Mouse (Mus musculus) ovary, postnatal 36 days (tissue): ENCODE measurements at regions not wholly inside any gene's neighbourhood (a gene's known extent, or its start where the extent isn't known, plus 50 kb on each side); places are given as distances from the start of the nearest gene placed in this dataset.

Source experiments
- DNase-seq: peaks from one replicate; pipeline ENCODE4 v3.0.0; 2022; ENCODE audit warnings: low spot score, mixed read lengths

DNA sequence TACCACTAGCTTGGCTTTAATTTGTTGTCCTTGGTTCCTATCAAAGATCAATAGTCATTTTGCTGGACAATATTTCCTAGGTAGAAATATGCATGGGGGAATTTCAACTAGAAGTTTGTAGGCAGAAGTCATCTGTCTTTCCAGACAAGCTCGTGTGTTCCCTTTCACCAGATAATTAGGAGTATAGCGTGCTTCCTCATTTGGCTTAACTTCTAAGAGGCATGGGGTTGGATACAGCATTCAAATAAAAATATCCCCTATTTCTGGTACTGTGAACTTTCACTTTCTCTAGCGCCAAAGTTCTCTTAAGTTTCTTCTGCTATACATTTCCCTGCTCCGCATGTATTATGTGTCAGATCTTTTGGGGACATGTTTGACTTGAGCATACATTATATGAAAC lies 200.7 kb upstream of the Prdm1 start:
- DNase-seq = no peak

DNA sequence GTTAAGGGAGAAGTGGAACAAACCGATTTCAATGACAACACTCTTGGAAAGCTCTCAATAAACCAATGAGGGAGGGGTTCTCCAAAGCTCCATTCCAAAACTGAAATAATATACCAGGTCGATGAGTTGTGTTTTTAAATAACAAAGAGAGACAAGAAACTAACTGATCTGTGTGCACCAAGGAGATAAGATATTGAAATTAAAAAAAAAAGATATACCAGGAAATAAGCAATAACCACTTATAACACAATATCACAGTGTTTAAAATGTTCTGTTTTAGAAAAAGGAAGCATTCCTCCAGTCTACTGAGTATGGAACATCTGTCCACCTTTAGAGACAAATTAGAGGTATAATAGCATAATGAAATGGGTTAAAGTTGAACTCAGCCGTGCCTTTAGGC lies 196.3 kb upstream of the Prdm1 start:
- DNase-seq = no peak

DNA sequence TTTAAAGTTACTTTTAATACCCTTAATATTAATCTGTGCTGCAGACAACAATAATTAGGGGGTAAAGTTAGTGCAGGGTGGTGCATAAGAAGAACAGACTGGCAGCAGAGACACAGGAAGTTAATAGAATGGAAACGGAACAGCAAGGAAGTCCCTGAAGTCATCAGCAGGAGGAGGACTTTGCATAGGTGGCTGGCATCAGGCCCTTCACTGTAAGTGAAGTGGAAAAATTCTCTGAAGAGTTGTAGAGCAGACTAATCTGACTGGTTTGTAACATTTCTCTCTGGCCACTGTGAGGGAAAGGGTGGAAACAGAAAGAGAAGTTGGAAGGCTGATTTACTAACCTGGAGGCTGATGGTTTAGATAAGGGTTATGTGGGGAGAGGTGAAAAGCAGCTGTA lies 195.5 kb upstream of the Prdm1 start:
- DNase-seq = no peak

DNA sequence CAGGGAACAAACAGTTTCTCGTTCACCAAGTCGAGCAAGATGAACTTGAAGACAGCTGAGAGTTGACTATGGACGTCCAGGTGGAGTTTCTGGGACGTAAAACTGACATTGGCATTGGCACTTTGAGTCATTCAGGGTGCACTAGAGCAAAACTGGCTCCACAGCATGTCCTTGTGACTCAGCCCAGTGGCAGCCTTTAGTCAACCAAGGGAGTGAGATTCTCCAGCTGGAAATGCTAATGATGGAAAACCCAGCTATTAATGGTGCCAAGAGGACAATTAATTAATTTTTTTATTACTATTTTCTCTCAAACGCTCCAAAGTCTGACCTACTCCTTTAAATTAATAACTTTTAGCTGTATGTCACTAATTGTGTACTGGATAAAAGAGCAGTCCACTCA lies 195.0 kb upstream of the Prdm1 start:
- no peak for DNase-seq

DNA sequence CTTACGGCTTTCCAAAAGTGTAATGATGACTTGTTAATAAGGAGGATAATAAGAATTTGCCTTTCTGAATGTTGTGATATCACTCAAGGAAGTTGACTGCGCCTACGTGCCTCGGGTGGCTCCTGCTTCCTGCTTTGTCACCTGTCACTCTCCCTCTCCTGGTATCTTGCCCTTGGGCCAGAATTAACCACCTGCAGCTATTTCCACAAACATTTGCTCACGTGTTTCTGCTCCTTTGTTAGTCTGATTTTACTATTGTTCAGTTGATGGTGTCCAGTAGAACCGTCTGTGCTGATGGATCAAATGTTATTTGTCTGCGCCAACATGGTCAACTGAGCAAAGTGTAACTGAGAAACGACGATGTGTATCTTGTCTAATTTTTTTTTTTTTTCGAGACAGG lies 193.4 kb upstream of the Prdm1 start:
- DNase-seq = no peak

DNA sequence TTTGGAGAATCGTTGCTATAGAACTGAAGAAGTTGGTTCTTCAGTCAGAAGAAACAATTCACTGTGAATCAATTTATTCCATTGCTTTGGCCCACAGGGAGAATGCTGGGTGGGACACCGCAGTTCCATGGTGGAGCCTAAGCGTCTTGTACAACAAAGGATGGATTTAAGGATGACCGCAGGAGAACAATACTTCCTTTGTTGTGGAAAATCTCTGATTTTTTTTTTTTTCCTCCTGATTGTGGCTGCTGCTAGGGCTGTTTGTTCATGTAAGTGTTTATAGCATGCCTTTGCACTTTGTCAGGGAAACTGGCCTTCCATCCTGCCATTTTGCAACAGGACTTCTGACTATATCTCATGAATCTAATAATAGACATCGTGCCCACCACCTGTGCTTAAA lies 188.3 kb upstream of the Prdm1 start:
- no peak for DNase-seq

DNA sequence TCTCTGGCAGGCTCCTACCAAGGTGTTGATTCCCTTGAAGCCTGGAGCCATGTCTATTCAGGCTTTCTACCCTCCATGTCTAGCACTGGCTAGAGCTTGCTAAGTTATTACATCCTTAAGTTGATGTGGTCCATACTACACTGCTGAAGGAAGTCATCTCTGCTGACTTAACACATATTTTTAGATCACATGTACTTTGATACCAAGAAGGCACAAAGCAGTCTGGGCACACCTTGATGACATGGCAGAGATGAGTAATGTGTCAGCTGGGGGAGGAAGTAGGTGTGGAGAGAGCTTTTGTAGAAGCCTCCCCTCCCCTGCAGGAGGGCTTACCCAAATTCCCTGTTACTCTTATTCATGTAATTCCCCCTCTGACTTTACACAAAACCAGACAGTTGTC lies 187.6 kb upstream of the Prdm1 start:
- DNase-seq = no peak

DNA sequence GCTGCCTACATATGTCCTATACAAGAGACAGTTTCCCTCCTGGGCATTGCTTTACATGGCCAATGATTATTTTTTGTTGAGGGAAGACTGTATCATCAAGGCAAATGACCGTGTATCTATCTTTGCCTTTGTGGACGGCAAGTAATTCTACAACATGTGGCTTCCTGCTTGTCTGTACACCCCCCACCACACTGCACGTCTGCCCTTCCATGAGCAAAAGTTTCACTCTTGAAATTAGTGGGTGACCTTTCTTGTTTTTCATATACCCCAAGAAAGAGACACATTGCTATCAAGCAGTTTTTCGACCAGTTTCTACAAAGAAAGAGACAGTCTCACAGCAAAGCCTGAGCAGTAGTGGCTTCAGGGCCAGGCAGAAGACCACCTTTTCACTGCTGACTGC lies 180.5 kb upstream of the Prdm1 start:
- DNase-seq = no peak

DNA sequence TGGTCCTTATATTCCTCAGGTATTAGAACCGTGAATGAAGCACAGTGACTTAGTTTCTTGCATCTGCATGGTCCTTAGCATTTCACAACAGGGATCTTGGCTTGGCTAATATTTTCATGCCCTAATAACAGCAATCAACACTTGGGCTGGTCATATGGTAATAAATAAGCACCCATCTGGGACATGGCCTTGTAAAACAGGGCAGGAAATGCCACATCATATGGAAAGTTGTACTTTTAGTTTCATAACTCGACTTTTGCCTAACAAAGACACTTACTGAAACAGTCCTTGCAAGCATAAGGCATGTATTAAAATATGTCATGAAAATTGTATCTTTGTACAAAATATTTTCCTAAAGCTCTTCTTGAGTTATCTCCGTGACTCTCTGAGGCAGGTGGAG lies 175.8 kb upstream of the Prdm1 start:
- DNase-seq = no peak

DNA sequence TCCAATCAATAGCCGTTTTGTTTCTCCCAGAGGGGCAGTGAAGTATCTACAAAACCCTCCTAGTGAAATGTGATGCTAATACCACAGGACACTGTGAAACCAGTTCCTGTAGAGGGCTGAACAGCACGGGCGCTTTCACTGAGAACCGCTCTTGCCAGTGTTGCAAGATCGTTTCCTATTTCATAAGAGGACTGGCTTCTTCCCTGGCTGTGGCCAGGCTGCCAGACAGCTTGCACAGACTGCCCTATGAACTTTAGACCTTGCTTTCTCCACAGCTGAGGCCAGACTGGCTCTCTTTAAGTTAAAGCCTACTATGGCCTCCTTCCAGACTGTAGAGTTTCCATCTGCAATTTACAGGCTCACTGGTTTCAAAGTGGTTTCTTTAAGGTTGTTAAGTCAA lies 173.8 kb upstream of the Prdm1 start:
- peak; percentile 5 for DNase-seq

DNA sequence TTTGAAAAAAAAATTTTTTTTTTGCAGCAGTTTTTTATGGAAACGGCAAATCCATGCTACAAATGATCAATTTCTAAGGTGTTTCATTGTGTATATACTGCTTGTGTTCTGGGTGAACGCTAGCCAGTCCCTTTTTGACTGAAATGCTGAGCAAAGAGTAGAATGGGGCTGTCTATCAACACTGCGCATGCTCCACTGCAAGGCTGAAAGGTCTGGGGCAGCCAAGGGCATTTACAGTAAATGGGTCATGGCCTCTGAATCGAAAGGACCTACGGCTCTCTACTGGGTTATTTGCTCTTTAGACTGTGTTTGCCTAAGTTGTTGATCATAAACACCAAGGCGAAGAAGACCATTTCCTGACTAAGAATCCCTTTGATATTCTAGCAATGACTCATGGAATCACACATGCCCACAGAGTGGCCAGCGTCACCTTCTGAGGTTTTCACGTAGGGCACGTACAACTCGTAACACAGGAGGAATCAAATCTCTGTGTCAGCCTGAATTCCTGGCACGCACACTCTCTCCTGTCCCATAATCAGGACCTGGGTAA lies 171.8 kb upstream of the Prdm1 start:
- DNase-seq = no peak

DNA sequence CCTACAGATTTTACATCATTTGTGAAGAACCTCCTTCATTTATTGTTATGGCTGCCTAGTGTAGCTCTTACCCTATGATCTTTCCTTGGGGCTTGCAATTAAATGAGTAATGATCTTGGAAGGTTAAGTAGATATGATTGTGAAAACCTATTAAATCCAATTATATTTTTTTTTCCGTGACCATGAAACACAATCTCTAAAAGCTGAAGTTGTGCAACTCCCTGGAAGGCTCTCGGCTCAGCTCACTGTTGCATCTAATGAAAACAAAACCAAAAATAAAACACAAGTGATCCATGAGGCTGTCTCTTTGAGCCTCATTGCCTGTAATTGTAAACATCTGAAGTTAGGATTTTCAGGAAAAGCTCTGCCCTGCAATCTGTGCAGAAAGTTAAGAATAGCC lies 169.7 kb upstream of the Prdm1 start:
- no peak for DNase-seq

DNA sequence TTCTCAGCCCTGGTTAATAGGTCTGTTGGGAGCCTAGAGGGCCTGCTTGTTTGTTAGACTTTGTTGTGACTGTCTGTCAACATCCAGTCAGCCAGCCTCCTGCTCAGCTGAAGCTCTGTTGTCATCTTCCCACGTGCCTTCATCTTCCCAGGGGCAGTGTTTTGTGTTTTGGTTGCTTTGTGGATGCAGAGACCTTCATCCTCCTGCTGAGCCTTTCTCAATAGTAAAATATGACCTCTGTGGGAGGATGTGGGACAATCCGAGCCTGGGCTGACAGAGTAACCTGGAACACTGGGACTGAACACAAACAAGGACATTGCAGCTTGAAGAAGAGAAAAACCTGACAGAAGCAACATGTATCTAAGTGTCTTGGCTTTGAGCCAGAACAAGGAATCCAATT lies 168.7 kb upstream of the Prdm1 start:
- peak; percentile 6 for DNase-seq

DNA sequence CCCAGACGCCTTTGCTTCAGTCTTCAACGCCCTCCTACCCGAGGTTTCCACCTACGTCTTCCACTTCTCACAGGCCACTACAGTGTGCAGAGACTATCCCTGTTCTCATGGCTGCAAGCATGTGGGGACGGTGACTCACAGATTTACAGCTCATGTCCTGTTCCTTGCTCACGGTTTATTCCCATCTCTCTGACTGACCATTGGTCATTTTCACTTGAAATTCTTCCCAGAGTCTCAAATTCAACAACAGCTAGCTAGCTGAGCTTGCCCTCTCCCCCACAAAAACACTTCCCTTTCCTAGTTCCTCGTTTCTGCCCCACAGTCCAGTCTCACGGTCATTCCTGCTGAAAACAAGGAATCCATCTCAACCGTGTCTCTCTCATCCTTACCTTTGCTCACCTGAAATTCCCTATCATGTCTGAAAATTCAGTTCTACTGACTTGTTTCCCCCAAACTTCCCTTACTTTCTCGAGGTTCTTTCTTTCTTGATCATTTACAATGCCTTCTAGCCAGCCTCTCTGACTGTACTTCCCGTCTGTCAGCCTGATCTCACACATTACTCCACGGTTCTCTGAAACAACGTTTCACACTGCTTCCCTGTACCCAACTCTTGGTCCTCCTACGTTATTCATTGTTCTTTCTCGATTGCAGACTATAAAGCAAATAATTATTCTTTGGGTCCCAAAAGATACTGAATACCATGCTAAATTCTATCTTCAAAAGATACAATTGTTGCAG lies 163.5 kb upstream of the Prdm1 start:
- DNase-seq = no peak

DNA sequence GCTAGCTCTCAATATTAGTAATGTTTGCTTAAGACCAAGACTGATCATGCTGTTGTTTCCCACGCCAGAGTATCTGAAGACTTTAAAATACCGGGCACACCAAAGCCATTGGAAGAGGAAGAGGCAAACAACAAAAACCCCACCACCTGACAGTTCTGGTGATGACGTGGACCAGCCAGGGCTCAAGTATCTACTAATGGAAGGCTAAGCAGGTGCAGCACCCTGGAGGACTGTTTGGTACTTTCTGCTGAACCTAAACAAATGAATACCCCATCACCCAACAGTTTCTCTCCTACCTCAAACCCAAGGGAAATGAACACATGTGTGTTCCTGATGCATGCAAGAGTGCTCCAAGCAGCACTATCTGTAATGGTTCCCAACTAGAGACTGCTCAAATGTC lies 160.3 kb upstream of the Prdm1 start:
- DNase-seq = no peak

DNA sequence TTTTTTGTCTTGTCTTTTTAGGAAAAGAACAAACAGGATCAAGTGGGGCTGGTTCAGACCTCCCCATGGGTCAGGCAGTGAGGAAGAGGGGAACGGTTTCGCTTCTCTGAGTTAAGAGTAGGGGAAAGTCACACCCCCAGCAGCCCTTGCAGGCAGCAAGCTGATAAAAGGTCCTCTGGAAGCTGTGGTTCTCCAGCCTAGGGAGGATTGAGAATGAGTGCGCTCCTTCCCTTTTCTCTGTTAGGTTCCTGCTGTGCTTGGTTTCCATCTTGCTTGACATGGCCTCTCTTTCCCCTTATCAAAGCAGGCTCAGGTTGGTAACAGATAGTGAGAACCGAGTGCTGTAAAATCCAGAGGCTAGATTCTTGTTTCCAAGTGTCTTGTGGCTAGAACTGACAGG lies 157.8 kb upstream of the Prdm1 start:
- DNase-seq = no peak

DNA sequence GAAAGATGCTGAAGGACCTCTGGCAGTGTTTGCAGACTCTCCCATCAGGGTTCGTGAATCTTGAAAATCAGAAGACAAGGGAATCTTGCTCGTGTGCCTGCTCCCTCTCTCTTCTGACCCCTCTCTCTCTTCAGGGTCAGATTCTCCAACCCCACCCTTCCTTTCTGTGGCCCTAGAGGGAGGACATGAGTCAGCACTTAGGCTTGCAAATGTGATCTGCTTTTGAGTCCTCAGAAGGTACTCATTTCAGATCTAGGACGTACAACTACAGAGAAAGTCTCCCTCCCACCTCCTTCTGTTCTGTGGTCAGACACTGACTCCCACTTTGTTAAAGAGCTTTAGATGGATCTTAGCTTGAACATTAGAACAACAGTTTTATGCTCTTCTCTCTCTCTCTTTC lies 156.9 kb upstream of the Prdm1 start:
- DNase-seq = no peak

DNA sequence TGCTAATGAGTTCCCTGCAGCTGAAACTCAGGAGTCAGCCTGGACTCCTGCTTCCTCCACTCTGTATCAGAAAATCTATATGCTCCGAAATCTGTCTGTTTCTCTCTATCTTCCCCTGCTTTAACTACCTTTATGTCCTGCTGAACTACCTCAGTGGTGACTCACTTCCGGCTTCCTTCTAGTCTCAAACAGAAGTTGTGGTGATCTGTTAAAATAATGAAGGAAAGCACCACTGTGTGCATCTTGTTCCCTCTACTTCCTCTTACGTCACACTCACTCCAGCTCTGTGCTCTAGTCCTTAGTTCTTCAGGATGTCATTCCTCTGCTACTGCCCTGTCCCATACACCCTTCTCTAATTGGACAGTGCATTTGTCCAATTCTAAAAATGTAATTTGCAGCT lies 148.2 kb upstream of the Prdm1 start:
- DNase-seq = no peak

DNA sequence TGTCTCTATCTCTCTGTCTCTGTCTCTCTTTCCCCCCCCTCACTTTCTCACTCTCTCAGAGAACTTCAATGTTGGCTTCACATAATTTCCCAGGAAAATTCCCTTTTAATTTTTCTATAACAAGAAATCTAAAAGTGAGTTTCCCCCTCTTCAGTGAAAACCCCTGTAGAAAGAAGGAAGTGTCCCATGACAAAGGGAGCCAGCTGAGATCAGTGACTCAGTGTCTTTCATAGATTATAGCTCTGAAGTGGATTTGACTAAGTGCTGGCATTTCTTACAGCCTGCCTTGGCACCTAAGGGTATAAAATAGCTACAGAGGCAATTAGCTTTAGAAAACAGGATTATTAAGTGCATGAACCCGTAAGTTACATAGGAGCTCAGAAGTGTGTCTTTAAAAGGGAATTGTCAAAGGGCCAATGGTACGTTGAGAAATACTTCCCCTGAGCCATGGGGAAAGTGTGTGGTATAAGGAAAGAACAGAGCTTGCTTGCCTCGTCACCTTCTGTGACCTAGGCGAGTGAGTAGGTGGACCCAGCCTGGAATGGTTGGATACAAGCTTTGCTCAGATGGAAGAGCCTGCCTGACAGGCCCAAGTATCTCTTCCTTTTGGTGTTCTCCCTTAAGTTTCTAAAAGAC lies 137.3 kb upstream of the Prdm1 start:
- DNase-seq = no peak

DNA sequence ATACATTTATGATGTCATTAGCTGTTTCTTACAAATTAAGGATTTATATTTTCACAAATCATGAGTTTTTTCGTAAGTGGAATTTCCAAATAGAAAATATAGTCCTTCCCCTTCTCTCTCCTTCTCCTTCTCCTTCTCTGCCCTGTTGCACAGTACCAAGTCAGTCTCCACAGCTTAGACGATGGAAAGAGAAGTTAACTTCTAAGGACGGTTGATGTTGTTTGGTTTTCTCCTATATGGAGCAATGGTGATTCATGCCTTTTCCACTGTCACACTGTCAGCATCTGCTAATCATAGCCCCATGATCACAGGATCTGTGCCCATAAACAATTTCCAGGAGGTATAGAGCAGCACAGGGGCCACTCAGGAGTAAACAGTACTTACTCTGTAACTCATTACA lies 131.2 kb upstream of the Prdm1 start:
- no peak for DNase-seq

DNA sequence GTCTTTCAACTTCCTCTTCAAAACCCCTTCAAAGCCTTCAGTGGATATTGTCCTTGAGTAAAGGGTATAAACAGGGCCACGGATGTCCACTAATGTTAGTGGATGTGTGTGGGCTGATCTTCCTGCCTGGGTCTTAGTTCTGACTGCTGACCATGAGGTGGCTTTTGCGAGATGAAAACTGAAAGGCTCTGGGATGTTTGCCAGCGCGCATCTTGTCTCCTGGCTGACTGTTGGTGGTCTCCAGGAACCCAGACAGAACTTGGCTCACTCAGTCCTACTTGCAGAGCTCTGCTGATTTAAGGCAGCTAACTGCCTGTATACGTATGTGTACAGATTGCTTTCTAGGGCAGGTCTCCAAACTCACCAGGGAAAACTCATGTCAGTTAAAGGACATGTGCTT lies 125.5 kb upstream of the Prdm1 start:
- no peak for DNase-seq

DNA sequence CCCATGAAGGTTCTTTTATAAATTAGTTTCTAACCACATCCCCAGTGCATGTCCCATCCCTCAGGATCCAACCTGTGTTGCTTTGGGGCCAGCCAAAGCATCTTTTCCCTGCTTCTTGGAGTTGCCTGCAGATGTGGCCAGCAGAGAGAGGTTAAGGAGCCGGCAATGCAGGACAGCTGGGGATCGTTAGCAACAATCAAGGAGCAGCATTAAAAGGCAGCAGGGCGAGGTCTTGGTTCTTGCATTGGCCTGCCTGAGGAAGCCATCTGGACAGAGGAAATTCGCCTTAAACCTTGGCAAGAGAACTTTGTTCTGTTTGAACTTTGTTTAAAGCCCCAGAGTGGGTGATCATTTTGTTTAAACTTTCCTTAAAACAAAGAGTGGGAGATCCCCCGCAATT lies 118.7 kb upstream of the Prdm1 start:
- DNase-seq = no peak

DNA sequence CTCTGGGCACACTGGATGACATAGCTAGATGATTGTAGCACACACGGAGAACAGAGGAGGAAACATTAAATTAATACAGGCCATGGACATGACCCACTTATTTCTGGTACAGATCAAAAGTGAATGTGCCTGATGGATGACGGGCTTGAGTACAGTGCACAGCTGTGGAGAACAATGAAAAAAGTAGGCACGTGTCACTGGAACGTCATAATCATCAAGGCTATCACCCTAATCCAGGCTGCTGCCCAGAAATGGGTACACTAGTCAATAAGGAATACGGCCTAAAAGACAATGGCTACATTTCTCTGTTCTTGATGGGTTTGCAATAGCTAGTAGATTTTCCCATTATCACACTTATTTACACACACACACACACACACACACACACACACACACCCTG lies 118.3 kb upstream of the Prdm1 start:
- DNase-seq = no peak

DNA sequence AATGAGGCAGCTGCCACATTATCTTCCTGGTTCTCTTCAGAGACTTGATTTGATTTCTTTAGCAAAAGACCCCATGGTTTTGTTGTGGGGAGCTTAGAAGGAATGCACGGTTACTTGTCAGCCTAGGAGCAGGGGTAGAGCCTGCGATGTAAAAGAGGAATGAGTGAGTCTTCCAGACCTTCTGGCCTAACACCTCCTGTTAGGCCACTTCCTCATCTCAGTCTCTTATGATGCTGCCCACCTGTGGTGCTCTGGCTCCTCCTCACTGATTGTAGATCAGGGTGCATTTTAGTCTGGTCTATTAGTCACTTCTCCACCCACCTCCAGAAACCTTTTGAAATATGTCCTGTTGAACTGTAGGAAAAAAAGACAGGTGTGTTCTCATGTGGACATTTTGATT lies 113.3 kb upstream of the Prdm1 start:
- DNase-seq = no peak
